Mouse (Mus musculus) right cerebral cortex, postnatal 10 days (tissue): ENCODE measurements around the gene 4930453N24Rik.

Source experiments
- DNase-seq, 2 experiments: peaks; one replicate each; pipeline ENCODE4 v3.0.0; 2021; ENCODE audit warnings: low spot score in 2 of 2

Gene 4930453N24Rik

DNA sequence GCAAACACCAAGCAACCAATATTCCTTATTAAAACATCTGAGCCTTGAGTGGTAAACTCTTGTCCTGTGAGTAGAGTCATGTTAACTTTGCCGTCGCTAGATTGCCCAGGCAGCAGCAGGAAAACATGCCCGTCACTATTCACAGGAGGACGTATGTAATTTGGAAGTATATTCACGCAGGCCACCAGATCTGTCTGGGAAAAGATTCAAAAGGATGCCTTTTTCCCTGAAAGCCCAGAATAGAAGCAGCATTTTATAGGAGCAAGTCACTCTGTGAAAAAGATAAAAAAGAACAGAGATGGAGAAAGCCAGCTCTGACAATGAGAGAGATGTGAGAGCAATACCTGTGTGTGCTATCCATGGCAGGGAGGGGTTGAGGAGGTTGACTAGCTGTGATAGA is 49.4 kb downstream of the 4930453N24Rik start:
- peak; percentile 28 to 37 for DNase-seq

- no peak for DNase-seq
Measured at GRCm38 (mm10) chr16:64719096-64719495, 51.9 kb downstream of the 4930453N24Rik start.

DNA sequence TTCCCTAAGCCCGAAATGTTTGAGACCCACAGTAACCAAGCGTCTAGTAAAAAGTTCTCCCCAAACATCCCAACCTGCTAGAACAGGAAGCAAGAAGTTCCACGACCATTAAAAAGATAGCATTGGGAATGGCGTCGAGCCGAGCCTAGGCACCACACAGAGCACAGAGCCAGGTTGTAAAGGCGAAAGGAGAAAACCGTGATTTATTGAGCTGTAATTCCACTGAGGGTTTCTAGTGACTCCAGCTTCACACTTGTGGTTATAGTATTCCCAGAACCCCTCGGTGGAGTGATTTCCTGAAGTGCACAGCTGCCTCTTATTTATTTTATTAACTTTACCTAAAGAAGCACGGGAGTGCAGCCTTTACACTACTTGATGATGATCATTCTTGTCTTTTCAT is 53.1 kb downstream of the 4930453N24Rik start:
- DNase-seq: no peak

- peak; percentile 85 to 88 for DNase-seq
Measured at GRCm38 (mm10) chr16:64711816-64712215, 59.1 kb downstream of the 4930453N24Rik start.
